Mouse (Mus musculus) midbrain, embryonic 13.5 days (tissue): ENCODE data around the gene Arrdc4. TPM values are rescaled to one million over a fixed set of nuclear protein-coding genes. Genes with fewer than 3 reads are reported as not detected.

Source experiments
- ATAC-seq: fragments of 200-750 bp; cut with Nextera tagmentation; 2 replicates; pipeline ENCODE4 v1.8.0; 2017; ENCODE audit warnings: mild to moderate bottlenecking, moderate TSS enrichment, moderate library complexity
- H3K27ac ChIP-seq: fragments of 300-500 bp; sonication (generic); 2 replicates; pipeline ENCODE4 v1.5.1; 2015; ENCODE audit warnings: inconsistent platforms, mild to moderate bottlenecking, moderate library complexity
- H3K27me3 ChIP-seq: fragments of 300-500 bp; sonication (generic); 2 replicates; pipeline ENCODE4 v1.6.1; 2015; ENCODE audit warnings: mild to moderate bottlenecking, inconsistent platforms
- H3K36me3 ChIP-seq: fragments of 300-500 bp; sonication (generic); 2 replicates; pipeline ENCODE4 v1.6.1; 2015; ENCODE audit warnings: mild to moderate bottlenecking, inconsistent platforms
- H3K4me1 ChIP-seq: fragments of 300-500 bp; sonication (generic); replicated peaks from 2 replicates; pipeline ENCODE4 v1.6.1; 2015; ENCODE audit warnings: inconsistent platforms
- H3K4me2 ChIP-seq: fragments of 300-500 bp; sonication (generic); replicated peaks from 2 replicates; pipeline ENCODE4 v1.6.1; 2015; ENCODE audit warnings: moderate library complexity, mild to moderate bottlenecking, inconsistent platforms
- H3K4me3 ChIP-seq: fragments of 300-500 bp; sonication (generic); replicated peaks from 2 replicates; pipeline ENCODE4 v1.5.1; 2015; ENCODE audit warnings: mild to moderate bottlenecking, inconsistent platforms
- H3K9ac ChIP-seq: fragments of 300-500 bp; sonication (generic); replicated peaks from 2 replicates; pipeline ENCODE4 v1.6.1; 2015; ENCODE audit warnings: mild to moderate bottlenecking, inconsistent platforms
- H3K9me3 ChIP-seq: fragments of 300-500 bp; sonication (generic); 2 replicates; pipeline ENCODE4 v1.6.1; 2016; ENCODE audit warnings: mild to moderate bottlenecking, inconsistent platforms
- WGBS: fragments of 180-500 bp; shearing (Covaris S2); methylation state at CpG from one replicate; pipeline ENCODE4 v1.1.7; 2015; 5-methylcytosine and 5-hydroxymethylcytosine counted together
- polyA plus RNA-seq: library from polyadenylated mRNA; unstranded; fragments of >200 nt; fragmentation: Nextera tagmentation; extraction: Ambion mirVana; gene quantifications from 2 replicates; pipeline ENCODE4 v1.2.1, GENCODE M21; 2015

Gene Arrdc4
- polyA plus RNA-seq = 18.3 and 22.2 TPM in 2 replicates

DNA sequence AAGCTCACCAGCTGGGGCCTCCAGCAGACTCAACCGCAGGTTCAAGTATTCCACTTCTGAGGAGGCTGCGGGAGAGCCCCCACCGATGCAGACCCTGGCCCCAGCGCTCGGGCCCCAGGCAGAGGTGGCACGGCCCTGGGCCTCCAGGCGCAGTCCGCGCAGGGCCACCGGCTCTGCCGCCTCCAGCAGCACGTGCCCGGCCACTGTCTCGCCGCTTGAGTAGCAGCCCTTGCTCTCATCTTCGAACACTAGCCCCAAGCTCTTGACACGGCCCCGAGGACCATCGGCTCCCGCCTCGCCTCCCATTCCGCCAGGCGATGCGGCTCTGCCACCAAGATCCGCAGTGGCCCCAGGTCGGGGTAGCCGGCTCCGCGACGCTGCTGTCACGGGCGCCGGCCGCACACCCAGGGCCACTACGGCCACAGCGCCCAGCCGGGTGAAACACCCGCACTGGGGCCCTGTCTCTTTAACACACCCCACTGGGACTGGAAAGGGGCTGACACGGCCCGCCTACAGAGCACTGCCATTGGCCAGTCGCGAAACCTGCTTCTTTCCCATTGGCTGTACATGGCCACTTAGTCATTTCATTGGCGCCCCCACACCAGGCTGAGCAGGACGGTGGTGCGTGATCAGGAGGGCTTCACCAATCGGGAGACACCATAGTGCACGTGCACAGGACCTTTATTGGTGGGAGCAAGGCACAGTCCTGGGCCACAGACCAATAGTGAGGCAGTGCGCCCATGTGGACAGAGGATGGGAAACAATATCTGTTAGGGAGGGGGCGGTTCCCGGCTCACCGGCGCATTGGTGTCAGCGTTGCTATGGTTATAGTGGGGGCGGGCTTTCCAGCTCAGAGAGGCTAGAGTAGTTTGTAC, at the start of gene Arrdc4:
Arrdc4 (minus strand) TSS at position 481 of the 875 bp plus-strand sequence.
- Histone ChIP-seq H3K4me1 (peaks cover 34% of the 10 kb centered on the region), H3K27me3 (no peaks in the 10 kb centered on the region), H3K27ac (peak within 1 kb of the TSS; percentile 79), H3K4me3 (peak within 1 kb of the TSS; percentile 59), H3K4me2 (peak within 1 kb of the TSS; percentile 84), H3K9me3 (no peaks in the 10 kb centered on the region), H3K36me3 (peaks cover 3% of the 10 kb centered on the region), H3K9ac (peak within 1 kb of the TSS; percentile 82)
- peak; percentile 100 for ATAC-seq
- WGBS = under 1% methylated on average over 54 of the region's 54 CpGs

- Histone ChIP-seq H3K4me3 (no peak overlapping the region), H3K4me1 (no peaks in the 10 kb centered on the region), H3K4me2 (no peak overlapping the region), H3K9ac (no peak overlapping the region), H3K27ac (no peak overlapping the region), H3K9me3 (no peaks in the 10 kb centered on the region), H3K27me3 (no peaks in the 10 kb centered on the region), H3K36me3 (no peaks in the 10 kb centered on the region)
- ATAC-seq = no peak
- 86% methylated on average over 5 of the region's 5 CpGs for WGBS
Observed at GRCm38 (mm10) chr7:68795578-68795977, 46.5 kb upstream of the Arrdc4 start.

GRCm38 (mm10) chr7:68788711-68789110, 39.7 kb upstream of the Arrdc4 start:
- Histone ChIP-seq H3K4me3 (no peak overlapping the region), H3K27ac (no peak overlapping the region), H3K27me3 (no peaks in the 10 kb centered on the region), H3K9me3 (no peaks in the 10 kb centered on the region), H3K4me1 (no peaks in the 10 kb centered on the region), H3K36me3 (no peaks in the 10 kb centered on the region), H3K9ac (no peak overlapping the region), H3K4me2 (no peak overlapping the region)
- no peak for ATAC-seq
- WGBS = 90% methylated on average over 3 of the region's 3 CpGs

GRCm38 (mm10) chr7:68771757-68772094, 22.7 kb upstream of the Arrdc4 start:
- 84% methylated on average over 2 of the region's 2 CpGs for WGBS
- H3K27ac ChIP-seq = no peak overlapping the region
- no peaks in the 10 kb centered on the region for H3K27me3 ChIP-seq
- H3K36me3 ChIP-seq = no peaks in the 10 kb centered on the region
- no peaks in the 10 kb centered on the region for H3K9me3 ChIP-seq
- H3K9ac ChIP-seq = no peak overlapping the region
- no peak overlapping the region for H3K4me3 ChIP-seq
- no peak for ATAC-seq
- H3K4me1 ChIP-seq = no peaks in the 10 kb centered on the region
- no peak overlapping the region for H3K4me2 ChIP-seq

- H3K36me3 ChIP-seq = no peaks in the 10 kb centered on the region
- no peak for ATAC-seq
Observed at GRCm38 (mm10) chr7:68770894-68771756, 22.1 kb upstream of the Arrdc4 start.

GRCm38 (mm10) chr7:68765926-68766325, 16.9 kb upstream of the Arrdc4 start:
- no peaks in the 10 kb centered on the region for H3K27me3 ChIP-seq
- WGBS = 92% methylated on average over 4 of the region's 4 CpGs
- no peaks in the 10 kb centered on the region for H3K36me3 ChIP-seq
- no peak for ATAC-seq
- H3K27ac ChIP-seq = no peak overlapping the region
- no peak overlapping the region for H3K4me2 ChIP-seq
- H3K9me3 ChIP-seq = no peaks in the 10 kb centered on the region
- no peak overlapping the region for H3K4me3 ChIP-seq
- no peak overlapping the region for H3K9ac ChIP-seq
- H3K4me1 ChIP-seq = no peaks in the 10 kb centered on the region

More at GRCm38 (mm10) chr7:68770894-68771756, 22.1 kb upstream of the Arrdc4 start:
- Histone ChIP-seq H3K4me3 (no peak overlapping the region), H3K9ac (no peak overlapping the region), H3K9me3 (no peaks in the 10 kb centered on the region), H3K27ac (no peak overlapping the region), H3K4me1 (no peaks in the 10 kb centered on the region), H3K4me2 (no peak overlapping the region), H3K27me3 (no peaks in the 10 kb centered on the region)
- 76% methylated on average over 7 of the region's 7 CpGs for WGBS

DNA sequence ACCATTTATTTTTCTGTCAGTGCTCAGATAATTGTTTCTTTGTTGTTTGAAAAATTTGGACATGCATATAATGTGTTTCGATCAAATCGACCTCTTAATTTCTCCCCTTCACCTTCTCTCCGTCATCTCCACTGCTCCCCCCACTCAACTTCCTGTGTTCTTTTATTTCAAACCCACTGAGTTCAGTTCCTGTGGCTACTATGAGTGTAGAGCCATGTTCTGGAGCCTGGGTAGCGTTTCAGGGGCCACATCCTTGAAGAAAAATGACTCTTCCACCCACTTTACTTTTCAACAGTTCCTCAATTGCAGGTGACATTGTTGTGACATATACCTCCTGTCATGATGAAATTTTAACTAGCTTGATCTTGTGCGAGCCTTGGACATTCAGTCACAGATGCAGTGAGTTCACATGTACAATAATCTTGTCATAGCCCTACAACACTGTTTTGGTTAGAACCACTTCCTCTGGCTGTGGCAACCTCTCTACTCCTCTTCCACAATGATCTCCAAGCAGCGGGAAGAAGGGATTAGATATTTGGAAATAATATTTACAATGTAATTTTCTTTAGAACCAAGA, 10.2 kb upstream of the Arrdc4 start:
- Histone ChIP-seq H3K36me3 (no peaks in the 10 kb centered on the region), H3K4me1 (no peaks in the 10 kb centered on the region), H3K4me2 (no peak overlapping the region), H3K9ac (no peak overlapping the region), H3K9me3 (no peaks in the 10 kb centered on the region), H3K27me3 (no peaks in the 10 kb centered on the region), H3K27ac (no peak overlapping the region), H3K4me3 (no peak overlapping the region)
- no peak for ATAC-seq
- 86% methylated on average over 6 of the region's 6 CpGs for WGBS

DNA sequence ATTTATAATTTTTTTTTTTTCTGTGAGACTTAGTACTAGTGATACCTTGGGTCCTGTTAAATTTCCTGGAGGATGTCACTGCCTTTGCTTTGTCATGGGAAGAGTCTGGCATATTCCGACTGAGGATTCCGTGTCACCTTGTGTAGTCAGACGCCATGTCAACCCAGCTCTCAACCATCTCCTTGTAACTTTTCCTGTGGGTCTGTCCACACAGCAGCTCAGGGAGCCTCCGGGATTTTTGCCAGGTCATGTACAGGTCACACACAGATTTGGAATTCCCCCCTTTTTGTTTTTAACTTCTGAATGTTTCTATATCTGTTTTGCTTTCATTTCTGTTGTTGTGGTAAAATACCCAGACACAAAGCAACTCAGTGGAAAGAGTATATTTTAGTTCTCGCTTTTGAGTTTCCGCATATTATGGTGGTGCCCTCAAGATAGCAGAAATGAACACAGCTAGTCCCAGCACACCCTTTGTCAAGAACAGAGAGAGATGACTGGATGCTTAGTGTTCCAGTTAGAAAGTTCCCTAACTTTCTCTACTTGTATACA, 7.7 kb upstream of the Arrdc4 start:
- Histone ChIP-seq H3K4me1 (no peaks in the 10 kb centered on the region), H3K27ac (no peak overlapping the region), H3K9me3 (no peaks in the 10 kb centered on the region), H3K27me3 (no peaks in the 10 kb centered on the region), H3K4me3 (no peak overlapping the region), H3K4me2 (no peak overlapping the region), H3K36me3 (no peaks in the 10 kb centered on the region), H3K9ac (no peak overlapping the region)
- 90% methylated on average over 6 of the region's 6 CpGs for WGBS
- ATAC-seq = no peak

DNA sequence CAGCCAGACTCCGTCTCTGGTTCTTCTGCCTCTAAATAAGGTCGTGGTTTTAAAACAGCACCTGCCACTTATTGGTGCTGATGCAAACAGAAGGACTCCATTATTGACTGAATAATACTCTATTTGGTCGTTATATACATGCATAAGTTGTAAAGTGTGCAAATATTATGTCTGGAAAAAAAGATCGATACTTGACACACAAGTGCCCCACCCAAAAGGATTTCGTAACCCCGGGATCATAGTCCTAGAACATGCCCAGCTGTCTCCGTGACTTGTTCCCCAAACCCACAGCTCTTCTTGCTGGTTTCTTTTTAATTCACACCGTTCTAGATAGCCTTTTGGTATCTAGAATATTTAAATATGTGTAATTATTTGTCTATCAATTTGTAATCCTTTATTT, 878 bp upstream of the Arrdc4 start:
- no peak overlapping the region for H3K27ac ChIP-seq
- H3K9ac ChIP-seq = no peak overlapping the region
- peaks cover 34% of the 10 kb centered on the region for H3K4me1 ChIP-seq
- no peaks in the 10 kb centered on the region for H3K27me3 ChIP-seq
- no peak for ATAC-seq
- H3K36me3 ChIP-seq = no peaks in the 10 kb centered on the region
- no peaks in the 10 kb centered on the region for H3K9me3 ChIP-seq
- H3K4me3 ChIP-seq = peak overlapping the region; percentile 59
- WGBS = 73% methylated on average over 8 of the region's 8 CpGs
- peak overlapping the region; percentile 84 for H3K4me2 ChIP-seq

- H3K36me3 ChIP-seq = peaks cover 4% of the 10 kb centered on the region
- 22% methylated on average over 8 of the region's 8 CpGs for WGBS
- H3K27ac ChIP-seq = peak overlapping the region; percentile 79
- H3K27me3 ChIP-seq = no peaks in the 10 kb centered on the region
- ATAC-seq = no peak
- H3K9me3 ChIP-seq = no peaks in the 10 kb centered on the region
- peak overlapping the region; percentile 59 for H3K4me3 ChIP-seq
- H3K4me1 ChIP-seq = peaks cover 34% of the 10 kb centered on the region
- H3K4me2 ChIP-seq = peak overlapping the region; percentile 84
- peak overlapping the region; percentile 82 for H3K9ac ChIP-seq
Observed at GRCm38 (mm10) chr7:68748361-68748760, 680 bp downstream of the Arrdc4 start.

DNA sequence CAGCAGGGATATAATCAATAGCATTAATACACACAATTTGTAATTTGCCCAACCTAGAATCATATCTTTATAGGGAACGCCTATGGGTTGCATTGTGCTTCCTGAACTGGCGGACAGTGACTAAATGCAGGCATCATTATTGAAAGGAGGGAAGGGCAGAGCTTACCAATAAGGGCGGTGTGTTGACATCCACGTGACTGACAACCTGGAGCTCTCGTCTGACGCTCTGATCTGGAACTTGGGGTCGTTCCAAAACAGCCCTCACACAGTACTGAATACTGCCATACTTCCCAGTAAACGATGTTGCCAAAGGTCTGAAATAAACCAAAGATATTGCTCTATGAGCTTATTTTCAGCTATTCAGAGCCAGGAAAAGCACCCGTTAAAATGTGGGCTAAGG, 4.4 kb downstream of the Arrdc4 start:
- H3K4me2 ChIP-seq = no peak overlapping the region

More for the DNA sequence above, 4.4 kb downstream of the Arrdc4 start:
- Histone ChIP-seq H3K4me1 (peaks cover 29% of the 10 kb centered on the region), H3K36me3 (peaks cover 39% of the 10 kb centered on the region), H3K27ac (no peak overlapping the region), H3K9me3 (no peaks in the 10 kb centered on the region), H3K9ac (no peak overlapping the region), H3K4me3 (no peak overlapping the region), H3K27me3 (no peaks in the 10 kb centered on the region)
- 76% methylated on average over 9 of the region's 9 CpGs for WGBS
- ATAC-seq = no peak
